Mouse (Mus musculus) ES-E14 (cell line): ENCODE results near the gene Satb2.

Experiments used
- CHD2 ChIP-seq: IDR thresholded peaks from 2 replicates; pipeline ENCODE4 v1.6.1; 2014; ENCODE audit warnings: mild to moderate bottlenecking, low read depth, low read length, inconsistent platforms
- HCFC1 ChIP-seq: IDR thresholded peaks from 2 replicates; pipeline ENCODE4 v1.6.1; 2012; ENCODE audit warnings: low read length, inconsistent platforms, borderline replicate concordance; ENCODE audit not compliant: insufficient read depth

- TF ChIP-seq CHD2 = no peak
- no peak for TF ChIP-seq HCFC1
Observed at GRCm38 (mm10) chr1:56845523-56846118, 132.8 kb downstream of the Satb2 start.
